Mouse (Mus musculus): ENCODE data around the gene Pdpn.
A peak's percentile ranks its signal among the peaks of the same experiment; 100 is the strongest.
"Not testable (repeated sequence)": the region's sequence is repeated elsewhere in the genome, so short reads cannot be mapped to it uniquely, and the experiment has no call there.

Gene Pdpn

DNA sequence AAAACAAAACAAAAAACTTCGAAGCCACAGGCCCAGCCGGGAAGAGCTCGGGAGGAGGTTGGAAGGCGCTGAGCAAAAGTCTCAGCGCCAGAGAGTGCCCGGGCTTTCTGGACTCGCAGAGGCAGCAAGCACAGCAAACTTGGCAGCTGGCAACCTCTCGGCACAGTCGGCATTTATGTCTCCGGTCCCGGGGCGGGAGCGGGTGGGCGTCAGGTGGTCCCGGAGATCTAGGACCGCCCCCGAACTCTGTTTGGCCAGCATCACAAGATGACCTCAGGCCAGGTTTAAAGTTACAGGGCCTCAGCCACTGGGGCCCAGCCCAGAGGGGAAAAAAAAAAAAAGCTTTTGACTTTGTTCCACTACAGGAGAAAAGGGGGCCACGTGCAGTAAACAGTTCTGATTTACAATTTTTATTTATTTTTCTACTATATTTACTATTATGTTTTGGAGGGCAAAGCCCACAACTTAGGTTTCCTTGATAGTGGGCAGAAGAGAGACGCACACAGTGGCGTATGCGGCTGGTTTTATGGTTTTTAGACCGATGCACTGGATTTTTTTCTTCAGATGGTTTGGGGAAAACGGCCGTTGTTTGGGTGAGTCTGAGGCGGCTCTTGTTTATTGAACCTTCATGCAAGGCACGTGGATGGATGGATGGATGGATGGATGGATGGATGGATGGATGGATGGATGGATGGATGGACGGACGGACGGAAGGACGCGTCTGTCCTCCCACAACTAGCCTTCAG is at the start of gene Pdpn:
Gene Pdpn, minus strand, starts transcription at position 240 of the 746 bp plus-strand sequence.
- DNase-seq (ENCODE audit: low read depth, low spot score), result no peak

DNA sequence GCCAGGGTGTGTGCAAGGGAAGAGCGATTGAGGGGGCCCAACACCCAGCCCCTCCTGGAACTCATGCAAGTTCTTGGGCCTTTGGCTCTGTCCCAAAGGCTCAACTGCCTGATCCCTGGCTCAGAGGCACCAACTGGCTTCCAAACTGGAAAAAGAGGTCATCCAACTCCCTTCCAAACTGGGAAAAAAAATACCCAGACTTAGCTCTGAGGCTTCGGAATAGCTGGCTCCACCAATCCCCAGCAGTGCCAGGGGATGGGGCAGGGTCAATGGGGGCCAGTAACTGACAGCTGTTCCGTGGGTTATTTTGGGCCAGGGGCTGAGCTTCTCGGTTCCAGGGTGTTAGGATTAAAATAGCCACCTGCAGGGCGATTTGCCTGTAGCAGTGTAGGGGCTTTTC is 49.3 kb upstream of the Pdpn start:
- DNase-seq (ENCODE audit: low read depth, low spot score), result no peak

- not testable (repeated sequence) for DNase-seq (ENCODE audit: low read depth, low spot score)
These were observed 46.1 kb upstream of the Pdpn start for GRCm38 (mm10) chr4:143345491-143345890.

DNA sequence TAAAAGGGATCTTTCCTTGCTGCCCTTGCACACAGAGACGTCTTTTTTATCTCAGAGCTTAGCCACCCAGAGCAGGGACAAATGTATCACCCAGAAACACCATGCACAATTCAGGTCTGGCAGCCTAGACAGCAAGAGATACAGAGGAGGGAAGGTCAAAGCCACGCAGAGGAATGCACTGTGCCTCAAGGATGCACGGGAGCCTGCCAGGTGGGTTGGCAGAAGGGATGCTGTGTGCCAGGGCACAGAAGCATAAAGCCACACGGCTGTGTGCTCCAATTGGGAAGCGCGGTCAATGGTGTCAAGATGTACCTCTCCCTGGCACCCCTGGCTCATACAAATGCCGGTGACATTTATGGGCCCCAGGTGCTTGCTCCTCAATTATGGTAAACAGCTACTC is 42.1 kb upstream of the Pdpn start:
- DNase-seq (ENCODE audit: low read depth, low spot score), result no peak

DNA sequence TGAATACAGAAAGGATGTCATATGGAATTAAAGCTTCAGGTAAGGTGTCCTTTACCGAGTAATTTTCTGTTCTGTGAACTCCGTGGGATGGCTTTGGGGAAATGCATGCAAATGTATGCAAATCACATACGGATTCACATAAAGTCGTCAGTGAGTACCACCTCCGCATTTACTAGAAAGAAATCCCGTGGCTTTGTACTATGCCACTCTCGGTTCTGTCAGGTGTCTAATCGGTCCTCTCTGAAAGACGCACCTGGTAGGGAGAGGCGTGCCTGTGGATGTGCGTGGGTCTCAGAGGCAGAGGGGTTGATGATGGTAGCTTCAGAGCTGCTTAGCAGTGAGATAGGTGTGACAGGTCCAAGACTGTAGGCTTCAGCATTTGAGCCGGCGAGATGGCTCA is 40.4 kb upstream of the Pdpn start:
- DNase-seq (ENCODE audit: low read depth, low spot score), result no peak

DNA sequence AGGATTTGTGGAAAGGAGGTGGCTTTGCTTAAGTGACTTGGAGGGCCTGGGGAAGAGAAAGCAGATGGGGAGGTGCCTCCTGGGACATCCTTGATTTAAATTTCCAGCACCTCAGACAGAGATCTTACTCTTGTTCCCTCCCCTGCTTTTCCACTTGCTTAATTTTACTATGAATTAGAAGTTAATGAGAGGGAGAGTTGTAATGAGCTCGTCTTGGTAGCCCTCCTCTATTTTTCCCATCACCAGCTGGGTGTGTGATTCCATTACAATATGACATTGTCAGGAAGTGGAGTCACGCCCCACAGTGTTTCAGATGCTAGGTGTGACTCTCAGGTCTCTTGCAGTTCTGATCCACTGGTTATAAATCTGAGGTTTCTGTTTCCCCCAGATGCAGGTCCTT is 36.7 kb upstream of the Pdpn start:
- no peak for DNase-seq (ENCODE audit: low read depth, low spot score)

DNA sequence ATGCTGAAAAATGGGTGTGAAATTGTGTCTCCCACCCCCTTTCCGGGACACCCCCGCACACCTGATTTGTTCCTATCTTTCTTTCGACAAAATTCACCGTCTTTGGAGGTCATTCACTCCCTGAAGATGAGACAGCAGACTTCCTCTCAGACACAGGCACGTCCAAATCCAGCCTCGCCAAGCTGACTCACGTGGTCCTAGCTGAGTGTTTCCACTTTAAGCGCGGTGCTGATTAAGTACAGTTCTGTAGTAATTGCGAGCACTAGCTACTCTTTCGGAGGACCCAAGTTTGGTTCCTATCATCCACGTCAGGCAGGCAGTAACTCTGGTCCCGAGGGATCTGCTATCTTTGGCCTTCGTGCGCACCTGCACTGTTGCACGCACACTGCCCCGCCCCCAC is 35.6 kb upstream of the Pdpn start:
- no peak for DNase-seq (ENCODE audit: low read depth, low spot score)

DNA sequence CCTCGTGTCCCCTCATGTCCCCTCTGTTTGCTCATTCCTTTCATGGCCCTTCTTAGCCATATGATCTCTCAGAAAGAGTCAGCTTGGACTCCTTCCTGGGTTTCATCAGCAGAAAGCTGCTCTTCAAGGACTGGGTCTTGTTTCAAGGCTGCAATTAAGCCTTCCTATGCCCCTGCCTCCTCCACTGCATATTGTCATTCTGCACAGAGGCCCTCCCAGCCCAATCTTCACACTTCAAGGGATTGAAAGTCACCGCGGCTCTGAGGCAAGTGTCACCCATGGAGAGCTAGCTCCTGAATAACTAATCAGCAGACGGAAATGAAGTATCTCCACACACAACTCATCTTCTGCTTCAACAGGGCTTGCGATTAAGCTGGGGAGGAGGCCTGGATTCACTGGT is 34.8 kb upstream of the Pdpn start:
- DNase-seq (ENCODE audit: low read depth, low spot score), result no peak

- DNase-seq (ENCODE audit: low read depth, low spot score), result no peak
These were observed 32.4 kb upstream of the Pdpn start for GRCm38 (mm10) chr4:143331787-143332186.

GRCm38 (mm10) chr4:143330566-143330965 is 31.2 kb upstream of the Pdpn start:
- DNase-seq (ENCODE audit: low read depth, low spot score), result no peak

- peak; percentile 9 for DNase-seq (ENCODE audit: low read depth, low spot score)
These were observed 26.2 kb upstream of the Pdpn start for GRCm38 (mm10) chr4:143325625-143325941.

DNA sequence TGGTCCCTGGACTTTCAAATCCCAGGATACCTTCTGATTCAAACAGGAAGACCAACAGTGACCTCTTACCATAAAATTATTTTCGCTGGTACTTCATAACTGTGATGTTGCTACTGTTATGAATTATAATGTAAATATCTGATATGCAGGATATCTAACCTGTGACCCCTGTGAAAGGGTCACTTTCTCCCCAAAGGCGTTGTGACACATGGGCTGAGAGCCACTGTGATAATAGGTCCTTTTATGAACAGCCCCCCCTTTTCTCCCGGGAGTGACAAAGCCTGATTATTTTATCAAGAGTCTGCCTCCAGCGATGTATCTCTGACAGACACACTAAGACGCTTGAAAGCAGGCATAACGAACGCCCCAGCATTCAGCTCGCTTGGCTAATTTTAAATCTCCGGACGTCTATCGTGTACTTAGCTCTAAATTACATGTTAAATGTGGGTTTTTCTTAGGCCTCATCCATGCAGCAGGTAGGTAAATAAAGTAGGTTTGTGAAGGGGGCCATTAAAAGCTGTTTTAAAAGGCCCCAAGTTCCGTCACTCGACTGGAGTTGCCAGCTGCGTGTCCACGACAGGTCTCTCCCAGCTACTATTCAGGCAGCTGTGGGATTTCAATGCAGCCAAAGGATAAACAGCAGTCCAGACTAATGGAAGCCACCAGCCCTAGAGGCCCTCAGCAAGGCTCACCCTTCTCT is 25.7 kb upstream of the Pdpn start:
- DNase-seq (ENCODE audit: low read depth, low spot score), result no peak

GRCm38 (mm10) chr4:143324176-143324924 is 25.0 kb upstream of the Pdpn start:
- DNase-seq (ENCODE audit: low read depth, low spot score), result no peak

DNA sequence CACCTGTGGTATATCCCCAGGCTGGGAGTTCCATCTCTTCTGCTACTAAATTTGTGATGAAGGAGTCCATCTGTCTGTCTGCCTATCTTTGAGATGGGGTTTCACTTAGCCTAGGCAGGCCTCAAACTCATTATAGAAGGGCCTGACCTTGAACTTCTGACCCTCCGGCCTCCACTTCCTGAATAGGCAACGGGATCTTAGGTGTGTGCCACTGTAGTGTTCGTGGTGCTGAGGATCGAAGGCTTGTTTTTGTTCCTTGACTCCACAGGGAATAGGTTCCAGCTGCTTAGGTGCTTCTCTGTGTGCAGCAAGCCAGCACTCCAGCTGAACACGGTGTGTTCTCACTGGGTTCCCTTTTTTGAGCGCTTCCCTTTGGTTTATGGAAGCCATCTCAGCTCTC is 13.9 kb upstream of the Pdpn start:
- no peak for DNase-seq (ENCODE audit: low read depth, low spot score)

DNA sequence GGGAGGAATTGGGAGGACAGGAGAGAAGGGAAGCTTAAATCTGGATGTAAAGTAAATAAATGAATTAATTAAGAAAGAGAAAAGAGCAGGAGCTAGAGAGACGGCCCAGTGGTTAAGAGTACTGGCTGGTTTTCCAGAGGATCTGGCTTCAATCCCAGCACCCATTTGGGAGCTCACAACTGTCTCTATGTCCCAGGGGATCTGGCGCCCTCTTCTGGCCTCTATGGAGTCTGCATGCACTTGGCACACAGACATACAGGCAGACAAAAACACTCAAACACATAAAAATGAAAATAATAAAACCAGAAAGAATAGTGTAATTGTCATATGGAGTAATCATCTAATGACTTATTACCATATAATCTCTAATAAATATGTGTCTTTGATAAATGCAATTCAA is 12.0 kb upstream of the Pdpn start:
- no peak for DNase-seq (ENCODE audit: low read depth, low spot score)

GRCm38 (mm10) chr4:143305987-143306772 is 6.8 kb upstream of the Pdpn start:
- DNase-seq (ENCODE audit: low read depth, low spot score), result no peak

DNA sequence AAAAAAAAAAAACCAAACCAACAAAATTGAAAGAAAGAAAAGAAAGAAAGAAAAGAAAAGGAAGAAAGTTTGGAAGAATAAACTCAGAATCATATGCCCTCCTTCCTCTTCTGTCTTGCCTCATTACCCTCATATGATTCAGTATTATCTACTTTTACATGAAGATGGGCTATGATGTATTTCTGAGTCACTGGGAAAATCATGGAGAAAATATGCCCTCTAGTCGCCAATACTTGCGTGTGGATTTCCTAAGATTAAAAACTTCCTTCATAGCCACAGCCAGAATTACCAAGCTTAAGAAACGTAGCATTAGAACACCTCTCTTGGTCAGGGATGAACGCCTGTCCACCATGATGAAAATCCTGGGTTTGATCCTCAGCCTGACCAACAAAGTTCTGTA is 5.7 kb upstream of the Pdpn start:
- DNase-seq (ENCODE audit: low read depth, low spot score), result no peak

DNA sequence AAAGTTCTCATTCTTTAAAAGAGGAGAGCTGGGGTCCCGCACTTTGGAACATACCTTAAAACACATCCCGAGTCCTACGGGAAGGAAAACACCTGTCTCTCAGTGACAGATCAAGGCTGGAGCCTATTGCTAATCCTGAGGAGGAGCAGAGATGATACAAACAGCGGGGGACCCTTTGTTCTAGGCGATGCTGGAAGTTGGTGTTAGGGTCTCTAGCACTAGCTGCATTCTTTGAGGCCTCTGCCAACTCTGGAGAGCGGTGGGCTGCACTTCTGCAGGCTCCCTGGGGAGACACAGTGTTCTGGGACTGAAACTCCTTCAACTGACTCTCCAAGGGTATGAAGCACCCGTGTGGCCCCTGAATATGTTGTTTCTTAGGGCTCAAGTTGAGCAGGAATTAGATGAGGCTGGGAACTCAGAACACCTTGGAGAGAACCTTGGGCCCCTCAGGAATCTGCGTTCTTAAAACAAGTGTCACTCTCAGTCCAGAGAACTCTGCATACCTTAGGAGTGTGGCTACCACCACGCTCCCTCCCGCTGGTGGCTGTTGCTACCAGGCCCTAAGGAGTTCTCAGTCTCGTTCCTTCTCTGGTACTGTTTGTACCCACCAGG is 3.0 kb upstream of the Pdpn start:
- no peak for DNase-seq (ENCODE audit: low read depth, low spot score)

DNA sequence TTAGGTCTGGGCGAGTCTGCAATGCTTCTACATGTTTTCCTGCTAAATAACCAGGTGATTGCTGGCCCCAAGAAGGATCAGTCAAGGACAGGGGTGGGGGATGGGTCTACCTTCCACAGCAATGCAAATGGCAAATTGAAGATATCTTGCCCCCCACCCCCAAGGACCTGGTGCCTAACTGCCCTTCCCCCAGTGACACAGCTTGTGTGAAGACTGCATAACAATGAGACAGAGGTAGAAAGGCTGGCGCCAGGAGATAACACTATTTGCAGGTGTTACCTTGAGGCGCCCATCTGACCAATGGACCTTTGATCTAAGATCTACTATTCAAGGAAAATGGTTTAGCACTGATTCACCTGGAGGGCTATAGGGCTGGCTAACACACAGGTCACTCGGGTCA is 2.5 kb upstream of the Pdpn start:
- DNase-seq (ENCODE audit: low read depth, low spot score), result no peak

DNA sequence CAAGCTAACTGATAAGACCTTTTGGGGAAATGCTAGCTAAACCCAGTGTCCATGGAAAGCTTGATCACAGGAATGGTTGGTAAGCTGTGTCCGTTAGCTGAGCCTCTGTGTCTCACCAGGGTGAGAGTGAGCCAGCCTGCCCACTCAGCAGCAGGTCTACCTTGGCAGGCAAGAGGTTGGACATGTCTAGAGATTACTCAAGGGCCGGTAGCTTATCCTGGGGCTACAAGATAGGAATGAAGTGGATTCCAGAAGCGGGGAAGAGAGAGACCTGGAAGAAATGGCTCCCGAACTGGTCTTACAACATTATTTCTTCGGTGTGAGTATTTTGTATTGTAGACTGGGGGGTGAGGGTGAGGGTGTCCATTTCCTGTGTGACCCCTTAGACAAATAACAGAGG is 1.7 kb upstream of the Pdpn start:
- DNase-seq (ENCODE audit: low read depth, low spot score), result no peak

DNA sequence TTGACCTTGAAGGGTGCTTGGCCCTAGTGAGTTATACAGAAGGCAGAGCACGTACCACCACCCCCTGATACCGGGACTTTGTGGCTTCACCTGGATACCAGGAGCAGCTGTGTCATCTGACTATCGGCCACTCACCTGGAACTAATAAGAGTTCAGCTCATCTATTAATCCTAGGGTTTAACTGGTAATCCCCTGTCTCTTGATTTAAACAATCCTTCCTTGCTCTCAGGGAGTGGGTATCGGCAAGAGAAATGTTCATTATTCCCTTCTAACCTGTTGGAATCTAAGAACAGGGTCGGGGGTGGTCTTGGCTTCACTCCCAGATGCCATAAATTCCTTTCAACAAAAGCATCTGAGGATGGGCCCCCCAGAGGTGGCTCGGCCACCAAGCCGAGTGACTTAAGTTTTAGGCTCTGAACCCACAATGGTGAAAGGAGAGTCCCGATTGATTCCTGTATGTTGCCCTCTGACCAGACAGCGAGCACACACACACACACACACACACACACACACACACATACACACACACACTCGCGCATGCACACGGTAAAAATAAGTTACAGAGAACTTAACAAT is 837 bp upstream of the Pdpn start:
- no peak for DNase-seq (ENCODE audit: low read depth, low spot score)
